Comparison of ENCODE assay signal across 24 mouse cellular contexts in the genomic region with DNA sequence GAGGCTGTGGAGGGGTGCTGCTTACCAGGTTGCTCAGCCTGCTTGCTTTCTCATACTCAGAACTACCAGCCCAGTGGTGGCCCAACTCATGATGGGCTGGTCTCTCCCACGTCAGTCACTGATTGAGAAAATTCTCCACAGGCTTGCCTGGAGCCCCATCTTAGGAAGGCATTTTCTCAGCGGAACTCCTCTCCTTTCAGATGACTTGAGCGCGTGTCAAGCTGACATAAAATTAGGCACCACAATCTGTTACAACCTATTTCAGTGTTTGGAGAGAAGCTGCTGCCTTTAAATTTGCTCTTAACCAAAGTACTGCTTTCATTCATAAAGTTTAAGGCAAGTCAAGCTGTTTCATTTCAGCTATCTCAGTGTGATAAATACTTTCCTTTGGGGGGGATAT.
A peak's percentile ranks its signal among the peaks of the same experiment; 100 is the strongest.
DNase-seq lines count a peak whose midpoint lies in the region; ATAC-seq and TF ChIP-seq lines count a peak whose summit lies in the region.
"Had no signal": no experiment of that assay in that cellular context is flagged by ENCODE, and none has a peak within 500 bp of the region (broad histone marks: within the 10 kb centered on the region; RNA-seq: fewer than 3 reads in every experiment).

No protein-coding gene starts in this region.

- 78% methylated on average over 4 of the region's 4 CpGs for WGBS in heart, adult 2 months
- WGBS in liver, embryonic 11.5 days, result 77% methylated on average over 4 of the region's 4 CpGs

- H3K36me3 ChIP-seq in heart, adult 2 months (ENCODE audit: control insufficient read depth, insufficient read depth, low read length), result no peaks in the 10 kb centered on the region
- H3K36me3 ChIP-seq in liver, embryonic 11.5 days (ENCODE audit: control insufficient read depth, insufficient read depth, low read length), result no peaks in the 10 kb centered on the region
- H3K36me3 ChIP-seq: forebrain, embryonic 12.5 days; heart, embryonic 15.5 days; limb, embryonic 12.5 days; liver, embryonic 13.5 days had no signal

- H3K4me1 ChIP-seq in heart, adult 2 months (ENCODE audit: control insufficient read depth, insufficient read depth, low read length), result no peaks in the 10 kb centered on the region
- no peaks in the 10 kb centered on the region for H3K4me1 ChIP-seq in liver, embryonic 11.5 days (replicated peaks; ENCODE audit: control insufficient read depth, insufficient read depth, low read length)
- H3K4me1 ChIP-seq: forebrain, embryonic 12.5 days; heart, embryonic 15.5 days; limb, embryonic 12.5 days; liver, embryonic 13.5 days had no signal

- no peak overlapping the region for H3K4me3 ChIP-seq in heart, adult 2 months
- no peak overlapping the region for H3K4me3 ChIP-seq in liver, embryonic 11.5 days (ENCODE audit: low read depth, low read length)
- H3K4me3 ChIP-seq: forebrain, embryonic 12.5 days; heart, embryonic 15.5 days; limb, embryonic 12.5 days; liver, embryonic 13.5 days had no signal

- no peak overlapping the region for H3K9ac ChIP-seq in heart, adult 2 months (ENCODE audit: low read depth, low read length)
- no peak overlapping the region for H3K9ac ChIP-seq in liver, embryonic 11.5 days (ENCODE audit: low read depth, low read length)
- H3K9ac ChIP-seq: forebrain, embryonic 12.5 days; heart, embryonic 15.5 days; limb, embryonic 12.5 days; liver, embryonic 13.5 days; lung, embryonic 14.5 days had no signal

- no peak for TF ChIP-seq POLR2A in heart, adult 2 months (IDR thresholded peaks at IDR 0.05; ENCODE audit: insufficient read depth, low read depth, low read length)

- no peak for ATAC-seq in liver, embryonic 11.5 days (replicated peaks; ENCODE audit: low FRiP score)

- H3K27me3 ChIP-seq in heart, adult 2 months (ENCODE audit: control insufficient read depth, insufficient read depth, low read length), result no peaks in the 10 kb centered on the region
- no peaks in the 10 kb centered on the region for H3K27me3 ChIP-seq in liver, embryonic 11.5 days (replicated peaks; ENCODE audit: control insufficient read depth, insufficient read depth, low read length)
- H3K27me3 ChIP-seq: CH12.LX; forebrain, embryonic 12.5 days; heart, embryonic 15.5 days; limb, embryonic 12.5 days; liver, embryonic 13.5 days had no signal

- no peaks in the 10 kb centered on the region for H3K79me2 ChIP-seq in heart, adult 2 months (replicated peaks; ENCODE audit: control insufficient read depth, insufficient read depth, low read length)

- no peak overlapping the region for H3K27ac ChIP-seq in heart, adult 2 months
- no peak overlapping the region for H3K27ac ChIP-seq in liver, embryonic 11.5 days (ENCODE audit: low read depth, low read length)
- H3K27ac ChIP-seq: forebrain, embryonic 12.5 days; heart, embryonic 15.5 days; limb, embryonic 12.5 days; liver, embryonic 13.5 days had no signal

- no peak overlapping the region for H3K4me2 ChIP-seq in liver, embryonic 11.5 days
- H3K4me2 ChIP-seq: forebrain, embryonic 12.5 days; heart, embryonic 15.5 days; limb, embryonic 12.5 days; liver, embryonic 13.5 days; lung, embryonic 14.5 days had no signal

- no peaks in the 10 kb centered on the region; the same call in 1 of the 2 replicates for H3K9me3 ChIP-seq in liver, embryonic 11.5 days (ENCODE audit: control insufficient read depth, low read length)
- H3K9me3 ChIP-seq: forebrain, embryonic 12.5 days; heart, embryonic 15.5 days; limb, embryonic 12.5 days; liver, embryonic 13.5 days had no signal

- no peak for TF ChIP-seq CTCF in heart, adult 2 months (IDR thresholded peaks at IDR 0.05)

- intact Hi-C loops in heart, adult 2 months (cut with DNase I), result no loop called here

- DNase-seq in heart, adult 11 months, result peak; percentile 87
- no peak for DNase-seq in heart, adult 2 months
- peak; percentile 24 for DNase-seq in brain, embryonic 18.5 days (ENCODE audit: low read depth, low spot score)
- peak; percentile 4 to 29 for DNase-seq in layer of hippocampus, postnatal 14 days (ENCODE audit: low spot score in 2 of 2)
- peak; percentile 8 for DNase-seq in right cerebral cortex, postnatal 14 days
- DNase-seq in liver, embryonic 11.5 days (ENCODE audit: low spot score), result no peak
- no peak for DNase-seq in adrenal gland, postnatal 10 days
- no peak for DNase-seq in gastrocnemius, adult 18-20 months (ENCODE audit: low spot score)
- DNase-seq: adrenal gland, postnatal 36 days; cerebellum, adult 2 months; cerebellum, postnatal 36 days; gastrocnemius, postnatal 10 days; heart, postnatal 4 days; kidney, adult 18-20 months; kidney, postnatal 10 days; liver, embryonic 13.5 days; lung, embryonic 14.5 days; lung, postnatal 4 days; spleen, adult 18-20 months; thymus, adult 18-20 months had no signal

- TF ChIP-seq EP300 in heart, adult 2 months (IDR thresholded peaks at IDR 0.05; ENCODE audit: insufficient read depth, low read depth, low read length), result no peak

Comparison
In these comparisons a context has a peak if more than half of its experiments do, and no peak if none do; other contexts are left out.
1. DNase-seq: peak in heart, adult 11 months (single experiment), brain, embryonic 18.5 days (single experiment), layer of hippocampus, postnatal 14 days (2 of 2) and right cerebral cortex, postnatal 14 days (single experiment); none in heart, adult 2 months (0 of 2), liver, embryonic 11.5 days (single experiment), adrenal gland, postnatal 10 days (single experiment) and gastrocnemius, adult 18-20 months (single experiment).